Mouse (Mus musculus): ENCODE measurements around the gene Fcgrt.
"Not testable (repeated sequence)": the region's sequence is repeated elsewhere in the genome, so short reads cannot be mapped to it uniquely, and the experiment has no call there.

Gene Fcgrt

DNA sequence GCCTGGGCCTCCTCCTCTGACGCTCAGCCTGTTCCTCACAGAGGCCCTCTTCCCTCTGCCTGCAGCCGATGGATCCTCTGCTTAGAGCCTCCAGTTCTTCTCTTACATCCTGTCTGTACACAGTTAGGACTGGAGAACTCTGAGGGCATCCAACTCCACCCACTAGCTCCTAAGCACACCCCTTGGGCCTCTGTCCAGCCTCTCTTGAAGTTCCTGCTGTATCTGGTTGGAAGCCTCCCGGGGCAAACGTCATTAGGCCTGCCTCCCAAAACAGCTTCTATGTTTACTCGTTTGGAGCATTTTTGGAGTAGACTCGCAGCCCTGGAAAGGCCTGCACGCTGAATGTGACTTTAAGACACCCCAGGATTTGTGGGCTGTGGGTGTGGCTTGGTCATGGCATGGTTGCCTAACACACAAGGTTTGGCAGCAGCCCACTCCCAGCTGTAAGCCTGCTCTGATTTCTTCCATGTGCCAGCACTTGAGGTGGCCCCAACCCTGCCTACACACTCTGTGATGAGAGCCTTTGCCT, at the start of gene Fcgrt:
TSS of gene Fcgrt (minus strand) at position 200 of the 529 bp plus-strand sequence.
- DNase-seq (ENCODE audit: low spot score in 2 of 2), result no peak

GRCm38 (mm10) chr7:45153052-45153451, 49.4 kb upstream of the Fcgrt start:
- DNase-seq (ENCODE audit: low spot score in 2 of 2), result not testable (repeated sequence)

- no peak for DNase-seq (ENCODE audit: low spot score in 2 of 2)
Measured at GRCm38 (mm10) chr7:45151303-45151702, 47.7 kb upstream of the Fcgrt start.

DNA sequence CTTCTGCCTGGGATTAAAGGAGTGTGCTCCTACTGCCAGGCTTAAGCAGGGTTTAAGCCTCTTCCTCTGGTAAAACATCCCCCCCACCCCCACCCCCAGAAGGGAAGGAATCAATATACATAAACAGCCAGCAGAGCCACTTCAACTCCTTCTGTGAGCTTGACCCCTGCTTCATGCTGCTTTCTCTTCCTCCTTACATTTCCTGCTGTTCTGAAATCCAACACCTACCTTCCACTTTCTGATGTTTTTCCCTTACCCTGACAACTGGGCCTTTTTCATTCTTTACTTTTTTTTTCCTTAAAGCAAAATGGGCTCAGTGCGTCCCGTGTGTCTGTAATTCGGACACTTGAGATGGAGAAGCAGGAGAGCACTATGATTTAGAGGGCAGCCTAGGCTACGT, 46.7 kb upstream of the Fcgrt start:
- DNase-seq (ENCODE audit: low spot score in 2 of 2), result no peak

- no peak for DNase-seq (ENCODE audit: low spot score in 2 of 2)
Measured at GRCm38 (mm10) chr7:45149545-45149944, 45.9 kb upstream of the Fcgrt start.

DNA sequence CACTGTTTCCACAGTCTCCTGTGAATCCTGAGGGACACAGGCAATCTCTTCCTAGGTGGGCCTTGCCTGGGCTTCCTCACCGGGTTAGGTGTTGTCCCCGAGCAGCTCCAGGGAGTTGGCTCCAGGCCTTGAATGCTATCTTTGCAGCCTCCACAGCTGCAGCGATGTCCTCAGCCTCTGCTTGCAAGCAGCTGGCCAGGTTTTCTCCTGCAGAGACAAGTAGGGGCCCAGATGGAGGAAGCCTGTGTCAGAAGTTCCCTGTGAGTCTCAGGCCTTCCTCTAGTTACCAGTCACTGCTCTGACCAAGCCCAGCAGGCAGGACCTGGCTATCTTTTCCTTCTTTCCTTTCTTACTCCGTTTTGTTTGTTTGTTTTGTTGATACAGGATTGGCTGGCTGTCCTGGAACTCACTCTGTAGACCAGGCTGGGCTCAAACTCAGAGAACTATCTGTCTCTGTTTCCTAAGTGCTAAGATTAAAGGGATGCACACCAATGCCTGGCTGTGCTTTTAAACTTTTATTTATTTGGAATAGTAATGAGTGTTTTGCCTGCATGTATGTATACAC, 45.0 kb upstream of the Fcgrt start:
- no peak for DNase-seq (ENCODE audit: low spot score in 2 of 2)

DNA sequence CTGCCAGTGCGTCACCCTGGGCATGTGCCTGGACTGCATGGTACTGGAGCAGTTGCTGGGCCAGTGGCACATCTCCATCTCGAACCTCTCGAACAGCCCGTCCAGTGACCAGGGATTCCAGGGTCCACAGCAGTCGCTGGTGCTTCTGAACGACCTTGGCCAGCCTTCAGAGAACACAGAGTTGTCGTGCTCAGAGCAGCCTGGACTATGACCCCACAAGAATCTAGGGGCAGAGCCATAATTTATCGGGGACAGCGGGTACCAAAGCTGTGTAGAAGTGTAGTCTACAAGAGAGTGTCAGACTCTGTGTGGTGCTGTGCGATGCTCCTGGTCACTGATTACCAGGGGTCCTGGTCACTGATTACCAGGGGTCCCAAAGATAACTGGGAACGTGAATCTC, 44.2 kb upstream of the Fcgrt start:
- no peak for DNase-seq (ENCODE audit: low spot score in 2 of 2)

DNA sequence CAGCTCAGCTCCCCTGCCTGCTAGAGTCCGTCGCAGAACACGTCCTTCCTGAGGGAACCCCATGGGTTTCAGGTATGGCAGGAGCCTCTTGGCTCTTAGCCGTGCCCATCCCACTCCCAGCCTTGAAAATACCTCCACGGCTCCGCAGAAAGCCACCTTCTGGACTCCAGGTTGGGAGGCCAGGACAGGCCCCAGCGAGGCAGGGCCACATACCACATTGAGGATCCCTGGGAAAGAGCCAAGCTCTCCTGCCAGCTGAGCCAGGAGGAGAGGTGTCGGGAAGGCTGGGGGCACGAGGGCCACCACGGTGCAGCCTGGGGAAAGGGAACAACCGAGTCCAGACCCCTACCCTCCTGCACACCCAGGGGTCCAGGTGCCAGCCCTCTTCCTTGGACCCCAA, 43.6 kb upstream of the Fcgrt start:
- no peak for DNase-seq (ENCODE audit: low spot score in 2 of 2)

GRCm38 (mm10) chr7:45145460-45145859, 41.8 kb upstream of the Fcgrt start:
- no peak for DNase-seq (ENCODE audit: low spot score in 2 of 2)

DNA sequence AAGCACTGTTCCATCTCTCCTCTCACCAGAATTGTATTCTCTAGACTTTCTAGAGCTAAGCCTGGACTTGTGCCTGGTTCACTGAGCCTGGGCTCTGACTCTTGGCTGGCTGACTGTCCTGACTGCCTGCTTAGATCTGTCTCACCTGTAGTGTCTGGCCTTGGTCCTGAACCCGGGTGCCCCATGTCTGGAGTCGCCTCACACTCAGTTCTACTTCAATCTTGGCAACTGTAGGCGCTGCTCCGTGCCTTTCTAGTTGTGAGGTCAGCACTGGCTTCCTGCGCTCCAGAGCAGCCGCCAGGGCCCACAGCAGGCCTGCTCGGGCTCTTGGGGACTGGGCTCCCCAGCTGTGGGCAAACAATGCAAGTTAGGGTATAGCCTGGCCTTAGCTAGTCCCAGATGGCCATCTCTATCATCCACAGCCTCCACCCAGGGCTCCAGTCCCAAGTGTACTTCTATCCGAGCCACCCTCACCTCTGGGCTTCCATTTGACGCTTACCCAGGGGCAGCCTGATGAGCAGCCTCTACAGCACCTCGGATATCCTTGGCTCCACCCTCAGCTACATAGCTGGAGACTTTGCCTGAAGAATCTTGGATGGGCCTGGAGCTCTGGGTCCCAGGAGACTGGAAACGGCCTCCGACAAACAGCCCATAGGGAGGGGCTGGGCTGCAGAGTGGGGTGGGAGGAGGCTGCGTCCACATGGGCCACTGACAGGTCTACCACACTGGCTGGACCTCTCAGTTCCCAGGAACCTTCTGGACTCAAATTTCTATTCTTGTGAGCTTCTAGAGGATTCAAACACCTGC, 40.9 kb upstream of the Fcgrt start:
- no peak for DNase-seq (ENCODE audit: low spot score in 2 of 2)

- no peak for DNase-seq (ENCODE audit: low spot score in 2 of 2)
Measured at GRCm38 (mm10) chr7:45141914-45142313, 38.3 kb upstream of the Fcgrt start.

GRCm38 (mm10) chr7:45141319-45141718, 37.7 kb upstream of the Fcgrt start:
- DNase-seq (ENCODE audit: low spot score in 2 of 2), result no peak

- no peak for DNase-seq (ENCODE audit: low spot score in 2 of 2)
Measured at GRCm38 (mm10) chr7:45139904-45140723, 36.5 kb upstream of the Fcgrt start.

GRCm38 (mm10) chr7:45138403-45138802, 34.8 kb upstream of the Fcgrt start:
- no peak for DNase-seq (ENCODE audit: low spot score in 2 of 2)

GRCm38 (mm10) chr7:45137171-45138006, 33.7 kb upstream of the Fcgrt start:
- no peak for DNase-seq (ENCODE audit: low spot score in 2 of 2)

GRCm38 (mm10) chr7:45135993-45136567, 32.4 kb upstream of the Fcgrt start, which contains the start of the genes Gm45713 and Flt3l:
Gene Gm45713, minus strand, starts transcription at chr7:45136231.
Gene Flt3l, minus strand, starts transcription at chr7:45136432.
- peak; percentile 86 to 89 for DNase-seq (ENCODE audit: low spot score in 2 of 2)

GRCm38 (mm10) chr7:45135370-45135769, 31.7 kb upstream of the Fcgrt start:
- DNase-seq (ENCODE audit: low spot score in 2 of 2), result no peak

- DNase-seq (ENCODE audit: low spot score in 2 of 2), result no peak
Measured at GRCm38 (mm10) chr7:45134544-45135026, 30.9 kb upstream of the Fcgrt start.

- no peak for DNase-seq (ENCODE audit: low spot score in 2 of 2)
Measured at GRCm38 (mm10) chr7:45133446-45134159, 30.0 kb upstream of the Fcgrt start.

DNA sequence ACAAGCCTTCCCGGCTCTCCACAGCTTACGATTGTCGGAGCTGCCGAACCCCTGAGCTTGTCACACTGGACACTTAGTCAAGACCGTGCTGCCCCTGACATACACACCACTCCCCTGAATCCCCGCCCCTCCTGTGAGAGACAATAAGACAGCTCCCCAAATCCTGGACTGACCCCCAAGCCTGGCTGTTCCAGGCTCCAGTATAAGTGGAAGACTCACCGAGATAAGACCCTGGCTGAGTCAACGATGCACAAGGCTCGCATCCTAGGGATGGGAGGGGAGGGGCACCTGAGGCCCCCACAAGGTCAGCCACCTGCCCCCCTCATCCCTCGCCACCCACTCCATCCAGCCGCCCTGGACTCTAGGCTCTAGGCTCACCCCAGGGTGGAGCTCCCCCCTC, 28.2 kb upstream of the Fcgrt start:
- no peak for DNase-seq (ENCODE audit: low spot score in 2 of 2)
